Mouse (Mus musculus): ENCODE measurements around the gene Fcgr4. TPM values are rescaled to one million over a fixed set of nuclear protein-coding genes. Genes with fewer than 3 reads are reported as not detected.
"Not testable (repeated sequence)": the region's sequence is repeated elsewhere in the genome, so short reads cannot be mapped to it uniquely, and the experiment has no call there.

Gene Fcgr4
- total RNA-seq (2021) = not detected

DNA sequence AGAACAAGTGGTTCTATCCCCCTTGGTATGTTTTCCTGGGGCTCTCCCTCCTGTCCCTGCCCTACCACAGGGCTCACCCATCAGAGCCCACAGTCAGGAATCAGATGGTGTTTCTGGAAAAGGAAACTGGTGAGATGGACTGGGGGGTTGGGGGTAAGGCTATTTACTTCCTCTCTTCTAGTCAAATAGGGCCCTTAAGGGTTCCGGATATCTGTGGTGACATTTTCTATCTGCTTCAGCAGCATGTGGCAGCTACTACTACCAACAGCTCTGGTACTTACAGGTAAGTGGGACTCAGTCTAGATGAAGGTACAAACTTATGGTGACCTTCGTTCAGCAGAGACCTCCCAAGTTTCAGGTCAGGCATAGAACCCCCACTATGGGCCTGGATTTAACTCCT is at the start of gene Fcgr4:
TSS of gene Fcgr4 (plus strand) at position 184 of the 400 bp plus-strand sequence.
- no peak for DNase-seq
- intact Hi-C loops (cut with DNase I) = no loop called here

DNA sequence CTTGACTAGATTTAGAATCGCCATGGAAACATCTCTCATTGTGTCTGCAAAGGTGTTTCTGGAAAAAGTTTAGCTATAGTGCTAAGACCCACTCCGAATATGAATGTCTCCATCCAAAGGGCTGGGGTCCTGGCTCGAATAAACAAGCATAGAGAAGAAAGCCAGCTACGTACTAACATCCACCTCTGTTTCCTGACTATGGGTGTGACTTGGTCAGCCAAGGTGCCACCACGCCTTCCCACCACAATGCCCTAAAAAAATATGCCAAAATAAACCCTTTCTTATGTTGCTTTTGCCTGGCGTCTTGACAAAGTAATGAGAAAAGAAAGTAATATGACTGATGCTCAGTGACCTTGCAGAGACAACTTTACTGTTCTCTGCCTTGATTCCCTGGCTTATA is 46.2 kb upstream of the Fcgr4 start:
- no peak for DNase-seq
- intact Hi-C loops (cut with DNase I) = no loop called here

DNA sequence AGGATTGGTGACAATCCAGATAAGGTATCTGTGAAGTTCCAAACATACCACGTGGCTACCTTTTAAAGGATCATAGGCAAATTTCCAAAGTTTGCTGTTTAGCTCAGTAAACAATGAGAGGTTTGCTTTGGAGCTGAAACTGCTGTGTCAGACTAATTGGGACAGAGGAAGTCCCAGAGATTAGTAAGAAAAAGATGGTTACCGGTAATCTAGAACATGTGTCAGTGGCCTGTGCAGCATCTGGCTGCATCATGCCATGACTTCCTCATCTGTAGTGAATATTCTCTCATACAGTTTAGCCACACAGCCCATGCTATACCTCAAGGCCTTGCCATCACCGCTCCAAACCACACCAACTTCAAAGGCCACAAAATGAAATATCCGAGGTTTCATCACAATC is 45.8 kb upstream of the Fcgr4 start:
- intact Hi-C loops (cut with DNase I) = no loop called here
- no peak for DNase-seq

DNA sequence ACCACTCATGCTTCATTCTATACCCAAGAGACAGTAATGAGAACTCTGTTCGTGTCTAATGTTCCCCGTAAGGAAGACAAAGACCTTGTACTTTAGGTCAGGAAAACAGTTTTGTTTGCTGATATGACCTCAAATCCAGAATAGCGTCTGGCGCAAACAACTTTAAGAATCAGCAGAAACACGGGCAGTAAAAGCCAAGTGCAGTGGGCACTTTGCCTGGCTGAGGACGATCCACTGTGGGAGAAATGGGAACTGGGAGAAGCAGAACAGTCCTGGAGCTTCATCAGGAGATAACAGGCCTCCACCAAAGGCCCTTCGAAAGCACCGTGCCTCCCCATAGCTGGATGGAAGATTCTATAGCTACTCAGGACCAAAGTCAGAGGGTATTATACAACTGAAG is 44.5 kb upstream of the Fcgr4 start:
- intact Hi-C loops (cut with DNase I) = no loop called here
- no peak for DNase-seq

DNA sequence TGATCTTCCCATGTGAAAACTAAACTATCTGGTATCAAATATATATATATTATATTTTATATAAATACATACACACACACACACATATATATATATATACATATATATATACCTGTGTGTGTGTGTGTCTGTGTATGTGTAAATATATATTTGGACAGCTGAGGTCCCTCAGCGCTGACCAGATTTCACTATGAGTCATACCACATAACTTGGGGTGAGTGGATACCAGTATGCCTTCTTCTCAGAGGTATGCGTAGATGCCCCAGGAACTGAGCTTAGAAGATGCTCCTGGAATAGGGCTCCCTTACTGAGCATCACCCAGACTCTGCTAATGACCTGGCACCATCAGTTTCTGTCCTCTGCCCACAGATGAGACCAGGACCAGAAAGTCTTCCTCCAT is 44.0 kb upstream of the Fcgr4 start:
- intact Hi-C loops (cut with DNase I) = no loop called here

DNA sequence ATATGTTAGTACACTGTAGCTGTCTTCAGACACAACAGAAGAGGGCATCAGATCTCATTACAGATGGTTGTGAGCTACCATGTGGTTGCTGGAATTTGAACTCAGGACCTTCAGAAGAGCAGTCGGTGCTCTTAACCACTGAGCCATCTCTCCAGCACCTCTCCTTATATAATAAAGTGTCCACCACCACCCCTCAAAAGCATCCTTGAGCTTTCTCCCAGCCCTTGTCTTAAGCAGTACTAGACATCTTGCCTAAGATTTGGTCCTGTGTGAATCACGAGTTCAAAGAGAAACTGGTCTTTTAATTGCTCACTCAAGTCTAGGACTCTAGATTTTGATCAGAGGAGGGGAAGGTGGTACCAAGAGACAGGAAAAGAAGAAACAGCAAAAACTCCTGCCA is 43.4 kb upstream of the Fcgr4 start:
- intact Hi-C loops (cut with DNase I); DNase-seq: not testable (repeated sequence)

More for the DNA sequence above, 44.0 kb upstream of the Fcgr4 start:
- DNase-seq = no peak

DNA sequence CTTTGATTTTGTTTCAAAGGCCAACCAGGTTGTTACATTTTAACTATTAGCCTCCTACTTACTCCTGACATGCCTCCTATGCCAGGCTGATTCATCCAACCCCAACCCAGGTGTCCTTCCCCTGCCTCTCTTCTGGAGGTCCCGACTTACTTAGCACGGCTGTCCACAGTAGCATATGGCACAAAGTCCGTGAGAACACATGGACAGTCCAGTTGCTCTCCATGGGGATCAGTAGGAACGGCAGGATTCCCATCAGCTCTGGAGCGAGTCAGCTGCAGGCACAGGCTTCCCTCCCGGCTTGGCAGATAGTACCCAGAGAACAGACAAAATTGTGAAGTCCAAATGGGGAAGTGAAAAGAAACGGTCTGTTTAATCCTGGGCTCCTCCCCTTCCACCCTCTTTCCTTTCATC is 43.0 kb upstream of the Fcgr4 start:
- intact Hi-C loops (cut with DNase I) = no loop called here

DNA sequence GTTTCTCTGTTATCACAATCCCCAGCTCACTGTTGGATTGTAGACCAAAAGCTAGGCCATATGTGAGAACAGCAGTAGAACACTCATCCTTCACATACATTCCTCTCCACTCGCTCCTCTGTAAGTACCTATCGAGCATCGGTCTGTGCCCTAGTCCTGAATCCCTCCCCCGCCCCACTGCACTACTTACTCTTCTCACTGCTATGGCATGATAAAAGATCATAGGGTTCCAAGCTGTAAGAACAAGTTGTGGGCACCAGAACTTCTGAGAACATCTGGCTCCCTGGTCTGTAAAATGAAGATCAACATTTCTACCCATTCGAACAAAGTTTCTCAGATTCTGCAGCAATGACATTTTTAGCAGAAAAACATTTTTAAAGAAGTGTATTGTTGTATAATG is 42.3 kb upstream of the Fcgr4 start, which contains the start of gene Fcgr2b:
TSS of gene Fcgr2b (minus strand) at position 101 of the 400 bp plus-strand sequence.
- intact Hi-C loops (cut with DNase I) = no loop called here
- no peak for DNase-seq

More for the DNA sequence above, 43.0 kb upstream of the Fcgr4 start:
- no peak for DNase-seq

DNA sequence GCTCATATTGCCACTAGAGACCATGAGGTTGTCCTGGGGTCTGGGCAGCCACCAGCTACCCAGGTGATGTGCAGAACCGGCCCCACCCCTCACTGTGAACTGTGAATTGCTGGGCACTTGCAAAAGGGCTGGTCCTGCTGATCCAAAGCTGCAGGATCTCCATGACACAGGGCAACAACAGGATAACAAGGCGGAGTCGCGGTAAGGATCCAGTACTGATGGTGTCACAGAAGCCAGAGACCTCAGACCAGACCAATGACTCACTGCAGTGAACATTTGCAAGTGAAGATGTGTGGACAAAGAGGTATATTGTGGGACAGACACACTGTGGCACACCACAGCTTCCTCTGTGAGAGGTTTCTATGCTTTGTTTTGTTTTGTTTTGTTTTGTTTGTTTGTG is 40.1 kb upstream of the Fcgr4 start:
- intact Hi-C loops (cut with DNase I) = no loop called here
- no peak for DNase-seq

DNA sequence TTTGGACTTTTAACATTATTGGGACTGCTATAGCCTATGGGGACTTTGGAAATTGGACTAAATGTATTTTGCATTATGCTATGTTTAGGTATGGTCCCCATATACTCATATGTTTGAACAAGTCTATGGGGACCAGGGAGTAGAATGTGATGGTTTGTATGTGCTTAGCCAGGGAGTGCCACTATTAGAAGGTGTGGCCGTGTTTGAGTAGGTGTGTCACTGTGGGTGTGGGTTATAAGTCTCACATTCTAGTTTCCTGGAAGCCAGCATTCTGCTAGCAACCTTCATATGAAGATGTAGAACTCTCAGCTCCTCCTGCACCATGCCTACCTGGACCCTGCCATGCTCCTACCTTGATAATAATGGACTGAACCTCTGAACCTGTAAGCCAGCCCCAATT is 37.0 kb upstream of the Fcgr4 start:
- DNase-seq; intact Hi-C loops (cut with DNase I): not testable (repeated sequence)

DNA sequence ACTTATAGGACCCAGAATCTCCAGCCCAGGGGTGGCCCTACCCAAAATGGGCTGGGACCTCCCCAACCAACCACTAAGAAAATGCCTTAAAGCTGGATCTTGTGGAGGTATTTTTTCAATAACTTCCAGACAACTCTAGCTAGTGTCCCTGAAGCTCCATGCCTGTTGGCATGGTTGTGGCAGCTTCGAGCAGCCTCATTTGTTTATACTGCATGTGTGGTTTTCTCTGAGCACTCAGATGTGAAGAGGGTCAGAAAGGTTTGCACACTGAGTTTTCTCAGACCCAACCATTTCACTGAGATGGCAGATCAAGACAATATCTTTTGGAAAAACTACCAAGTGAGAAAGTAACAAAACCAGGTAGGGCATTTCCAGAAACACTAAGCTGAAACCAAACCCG is 36.4 kb upstream of the Fcgr4 start:
- DNase-seq = no peak
- intact Hi-C loops (cut with DNase I) = no loop called here

DNA sequence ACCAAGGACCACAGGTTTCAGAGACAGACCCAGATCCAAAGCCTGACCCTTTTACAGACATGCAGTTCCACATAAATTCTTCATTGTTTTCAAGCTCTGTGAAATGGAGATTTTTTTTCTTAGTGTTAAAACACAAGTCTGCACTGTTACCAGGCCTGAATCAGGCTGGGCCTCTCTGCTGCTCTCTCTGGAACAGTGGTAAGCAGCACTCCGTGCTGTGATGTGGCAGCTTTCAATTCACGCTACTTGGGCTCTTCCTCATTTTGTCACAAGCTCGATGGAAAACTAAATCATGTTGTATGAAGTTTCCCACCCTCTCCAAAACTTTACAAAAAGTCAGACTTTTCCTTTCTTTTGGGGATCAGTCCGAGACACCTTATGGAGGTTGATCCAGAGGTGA is 35.7 kb upstream of the Fcgr4 start:
- intact Hi-C loops (cut with DNase I) = no loop called here
- no peak for DNase-seq

DNA sequence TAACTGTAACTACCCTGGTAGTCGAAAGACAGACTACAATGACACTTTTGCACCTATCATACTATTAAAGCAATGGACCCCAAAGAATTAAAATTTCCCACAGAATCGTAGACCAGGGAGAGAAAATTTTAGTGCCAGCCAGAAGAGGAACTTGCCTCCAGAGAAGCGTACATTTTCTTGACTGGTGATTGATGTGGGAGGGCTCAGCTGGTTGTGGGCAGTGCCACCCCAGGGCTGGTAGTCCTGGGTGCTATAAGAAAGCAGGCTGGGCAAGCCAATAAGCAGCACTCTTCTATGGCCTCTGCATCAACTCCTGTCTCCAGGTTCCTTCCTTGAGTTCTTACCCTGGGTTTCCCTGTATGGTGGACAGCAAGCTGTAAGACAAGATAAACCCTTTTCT is 33.6 kb upstream of the Fcgr4 start:
- intact Hi-C loops (cut with DNase I) = no loop called here
- no peak for DNase-seq

DNA sequence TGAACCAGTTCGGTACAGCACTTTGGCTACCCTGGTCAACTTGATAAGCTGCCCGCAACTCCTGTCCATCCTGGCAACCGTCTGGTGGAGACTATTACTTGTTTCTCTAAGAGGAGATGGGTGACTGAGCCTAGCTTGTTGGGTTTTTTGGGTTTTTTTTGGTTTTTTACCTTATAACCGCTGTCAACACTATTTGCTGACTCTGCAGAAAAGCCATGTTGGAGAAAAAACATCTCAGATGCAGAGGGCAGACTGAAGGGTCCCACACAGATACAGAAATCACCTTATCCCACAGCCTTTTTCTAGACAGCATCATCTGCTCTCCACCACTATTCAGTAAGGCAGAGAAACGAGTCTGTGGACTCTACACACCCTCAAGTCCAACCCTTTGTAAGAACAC is 32.9 kb upstream of the Fcgr4 start:
- DNase-seq = no peak
- intact Hi-C loops (cut with DNase I) = no loop called here

DNA sequence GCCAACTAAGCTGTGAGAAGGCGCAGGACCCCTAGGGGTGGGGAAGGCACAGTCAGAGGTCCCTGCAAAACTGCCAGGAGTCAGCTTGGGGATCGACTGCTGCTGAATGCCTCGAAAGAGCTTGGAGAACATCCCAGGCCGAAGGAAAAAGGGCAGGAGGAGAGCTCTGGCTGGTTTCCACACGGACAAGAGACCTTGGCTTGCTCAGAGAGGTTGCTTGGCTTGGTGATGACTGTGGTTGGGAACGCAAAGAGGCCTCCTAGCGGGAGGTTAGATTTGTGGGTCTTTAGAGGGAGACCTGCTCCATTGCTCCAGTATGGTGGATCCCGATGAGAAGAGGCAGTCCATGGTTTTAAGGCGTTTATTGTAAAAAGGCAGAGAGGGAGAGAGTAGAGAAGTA is 29.1 kb upstream of the Fcgr4 start:
- no peak for DNase-seq
- intact Hi-C loops (cut with DNase I) = no loop called here

DNA sequence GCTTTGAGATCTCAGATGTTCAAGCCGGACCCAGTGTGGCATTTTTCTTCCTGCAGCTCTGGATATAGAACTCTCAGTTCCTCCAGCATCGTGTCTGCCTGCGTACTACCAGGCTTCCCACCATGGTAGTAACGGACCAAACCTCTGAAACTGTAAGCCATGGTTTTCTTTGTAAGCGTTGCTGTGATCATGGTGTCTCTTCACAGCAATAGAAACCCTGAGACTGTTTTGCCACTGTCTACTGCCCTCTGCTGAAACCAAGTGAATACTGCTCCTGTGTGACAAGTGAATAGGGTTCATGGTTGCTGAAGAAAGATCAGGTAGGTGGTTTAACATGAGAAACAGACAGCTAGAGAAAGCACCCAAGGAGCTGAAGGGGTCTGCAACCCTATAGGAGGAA is 26.2 kb upstream of the Fcgr4 start:
- intact Hi-C loops (cut with DNase I) = loop anchor here (2.0 kb wide), 1 partner anchor 92 kb away; no protein-coding TSS in a partner anchor
- DNase-seq = peak; percentile 7

DNA sequence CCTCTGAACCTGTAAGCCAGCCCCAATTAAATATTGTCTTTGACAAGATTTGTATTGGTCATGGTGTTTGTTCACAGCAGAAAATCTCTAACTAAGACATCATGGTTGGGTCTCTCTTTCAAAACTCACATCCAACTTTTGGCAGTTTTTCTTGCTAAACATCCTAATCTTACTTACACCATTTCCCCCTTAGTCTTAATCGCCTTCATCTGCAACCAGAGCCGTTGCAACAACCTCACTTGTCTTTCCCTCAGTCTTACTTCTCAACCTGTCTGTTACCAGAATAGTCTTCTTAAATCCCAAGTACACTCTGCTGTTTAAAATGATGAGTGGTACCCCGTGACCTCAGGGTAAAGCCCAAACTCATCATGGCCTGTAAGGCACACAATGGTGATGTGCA is 22.7 kb upstream of the Fcgr4 start:
- intact Hi-C loops (cut with DNase I) = no loop called here
- DNase-seq = no peak

DNA sequence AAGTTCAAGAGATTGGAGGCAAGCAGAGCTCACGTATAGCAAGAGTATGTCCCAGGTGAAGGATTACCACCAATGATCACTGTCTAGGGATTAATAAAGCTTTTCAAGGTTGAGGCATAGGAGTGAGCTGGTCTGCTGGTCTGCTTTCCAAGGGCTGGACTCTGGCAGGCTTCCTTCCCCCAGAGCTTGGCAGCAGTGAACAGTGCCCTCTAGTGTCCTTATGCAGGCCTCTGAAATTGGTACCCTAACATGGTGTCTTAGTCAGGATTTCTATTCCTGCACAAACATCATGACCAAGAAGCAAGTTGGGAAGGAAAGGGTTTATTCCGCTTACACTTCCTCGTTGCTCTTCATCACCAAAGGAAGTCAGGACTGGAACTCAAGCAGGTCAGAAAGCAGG is 22.0 kb upstream of the Fcgr4 start:
- DNase-seq = peak; percentile 59
- intact Hi-C loops (cut with DNase I) = no loop called here

DNA sequence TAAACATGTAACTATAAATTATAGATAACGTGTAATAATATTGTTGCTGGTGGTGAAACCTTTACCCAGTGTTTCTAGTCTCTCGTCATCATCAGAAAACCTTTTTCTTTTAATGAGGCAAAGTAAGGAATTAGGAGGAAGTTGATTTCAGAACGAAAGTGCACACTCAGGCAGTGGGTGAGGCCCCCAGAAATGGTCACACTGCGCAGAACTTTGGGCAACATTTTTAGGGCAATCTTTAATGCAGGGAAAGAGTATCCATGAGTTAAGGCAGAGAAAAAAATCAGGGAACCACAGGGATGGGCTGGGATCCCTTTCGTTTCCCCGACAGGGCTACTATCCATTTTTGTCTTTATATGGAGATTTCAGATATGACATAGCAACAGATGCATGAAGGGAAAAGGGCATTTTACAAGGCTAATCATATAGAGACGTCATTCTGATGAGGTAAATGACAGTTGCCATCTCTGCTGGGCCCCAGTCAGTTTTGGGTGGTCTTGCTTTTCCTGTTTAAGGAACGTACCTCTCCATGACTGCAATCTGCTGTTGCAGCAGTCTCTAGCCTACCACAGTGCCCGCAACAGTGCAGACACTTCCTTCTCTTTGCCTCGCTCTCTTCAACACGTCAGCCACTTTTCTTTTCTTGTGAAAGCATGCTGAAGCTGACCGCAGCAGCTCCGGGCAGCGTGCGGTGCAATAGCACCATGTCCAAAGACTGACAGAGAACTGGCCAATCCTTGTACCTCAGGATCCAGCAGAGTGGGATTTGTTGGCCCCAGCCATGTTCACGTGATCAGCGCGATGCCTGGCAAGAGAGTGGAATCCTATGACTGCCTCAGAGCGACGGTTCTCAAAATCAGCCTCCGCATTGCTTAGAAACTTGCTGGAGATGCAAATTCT is 20.7 kb upstream of the Fcgr4 start:
- intact Hi-C loops (cut with DNase I) = no loop called here
- peak; percentile 29 for DNase-seq

DNA sequence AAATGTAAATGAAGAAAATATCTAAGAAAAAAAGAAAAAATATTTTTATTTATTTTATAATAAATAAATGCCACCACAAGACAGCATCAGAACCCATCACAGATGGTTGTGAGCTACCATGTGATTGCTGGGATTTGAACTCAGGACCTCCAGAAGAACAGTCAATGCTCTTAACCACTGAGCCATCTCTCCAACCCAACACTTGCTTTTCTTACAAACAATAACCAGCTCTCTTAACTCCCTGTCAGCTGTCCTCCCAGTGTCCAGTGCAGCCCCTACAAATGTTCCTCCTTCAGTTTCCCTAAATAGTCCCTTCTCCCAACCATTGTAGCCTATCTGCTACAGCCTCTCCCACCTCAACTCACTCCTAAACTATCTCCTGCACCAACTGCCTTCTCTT is 18.9 kb upstream of the Fcgr4 start:
- no peak for DNase-seq
- intact Hi-C loops (cut with DNase I) = no loop called here

DNA sequence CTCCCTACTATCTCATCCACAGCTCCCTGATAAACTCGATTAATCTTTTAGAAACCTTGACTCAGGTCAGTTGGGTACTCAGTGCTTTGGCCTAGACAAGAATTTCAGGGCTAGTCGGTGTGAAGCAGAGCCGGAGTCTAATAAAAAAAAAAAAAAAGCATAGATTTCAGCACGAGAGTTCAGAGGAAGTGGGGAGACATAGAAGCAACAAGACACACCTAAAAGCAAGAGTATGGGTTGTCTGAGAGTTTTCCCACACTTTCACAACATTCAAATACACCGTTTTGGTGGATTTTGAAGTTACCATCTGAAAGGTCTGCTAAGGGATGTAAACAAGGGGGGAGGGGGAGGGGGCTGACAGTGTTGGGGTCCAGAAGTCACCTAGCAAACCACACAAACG is 13.6 kb upstream of the Fcgr4 start:
- intact Hi-C loops (cut with DNase I) = no loop called here
- no peak for DNase-seq

DNA sequence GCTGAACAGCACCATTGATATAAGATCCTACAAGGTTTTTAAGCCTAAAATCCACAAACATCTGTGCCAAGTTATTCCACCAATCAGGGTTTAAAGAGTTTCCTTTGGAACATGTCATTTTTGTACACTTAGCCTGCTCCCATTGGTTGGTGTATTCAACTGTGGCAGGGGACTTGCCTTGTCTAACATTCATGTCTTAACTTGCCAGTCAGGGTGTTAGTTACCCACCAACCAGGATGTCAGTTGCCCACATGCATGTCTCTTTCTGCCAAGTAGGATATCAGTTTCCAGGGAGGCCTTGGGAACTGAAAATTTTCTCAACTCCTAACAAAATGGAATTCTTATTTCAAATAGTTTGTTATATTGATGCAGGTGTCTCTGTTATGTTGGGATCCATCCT is 13.1 kb upstream of the Fcgr4 start:
- intact Hi-C loops (cut with DNase I) = no loop called here
- DNase-seq = no peak

DNA sequence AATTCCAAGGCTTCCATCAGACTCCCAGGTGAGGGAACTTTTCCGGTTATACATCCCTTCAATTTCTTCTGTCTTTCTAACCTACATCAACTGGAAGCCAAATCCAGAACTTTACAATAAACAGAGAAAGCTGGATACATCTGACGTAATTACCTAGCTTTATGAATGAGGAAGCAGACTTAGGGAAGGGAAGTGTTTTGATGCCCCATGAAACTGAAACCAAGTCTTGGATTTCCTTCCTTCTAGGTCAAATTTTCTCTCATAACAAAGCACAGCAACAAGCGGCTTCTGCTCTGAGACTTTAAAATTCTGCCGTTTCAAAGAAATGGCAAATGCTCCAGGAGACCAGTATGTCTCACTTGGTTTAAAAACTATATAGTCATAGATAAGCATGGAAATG is 12.4 kb upstream of the Fcgr4 start:
- intact Hi-C loops (cut with DNase I) = no loop called here
- DNase-seq = no peak

Data from left cerebral cortex, postnatal 4 days (tissue).